Mouse (Mus musculus): ENCODE data around the gene Cep250. TPM values are rescaled to one million over a fixed set of nuclear protein-coding genes. Genes with fewer than 3 reads are reported as not detected.

The Cep250 gene
- polyA plus RNA-seq, 1 experiment, result 13.0 TPM

- peaks cover 13% of the 10 kb centered on the region for H3K36me3 ChIP-seq (ENCODE audit: control insufficient read depth, insufficient read depth)
- no peak overlapping the region for H3ac ChIP-seq (ENCODE audit: control insufficient read depth, insufficient read length)
- no peak for TF ChIP-seq POLR2AphosphoS2 (IDR thresholded peaks at IDR 0.05; ENCODE audit: insufficient read length, low read depth)
- no peak for TF ChIP-seq REST (IDR thresholded peaks at IDR 0.05; ENCODE audit: insufficient read depth, insufficient read length)
- no peak for TF ChIP-seq E2F4 (IDR thresholded peaks at IDR 0.05; ENCODE audit: insufficient read depth)
- TF ChIP-seq USF1 (IDR thresholded peaks at IDR 0.05; ENCODE audit: low read depth), result no peak
- TF ChIP-seq MAX (IDR thresholded peaks at IDR 0.05; ENCODE audit: low read depth), result no peak
- TF ChIP-seq TCF3 (IDR thresholded peaks at IDR 0.05; ENCODE audit: insufficient read length, low read depth), result no peak
- TF ChIP-seq TCF12 (IDR thresholded peaks at IDR 0.05; ENCODE audit: insufficient read depth, poor library complexity, severe bottlenecking), result no peak
- TF ChIP-seq POLR2A (IDR thresholded peaks at IDR 0.05; ENCODE audit: insufficient read length, low read depth), result no peak
- TF ChIP-seq CEBPB (IDR thresholded peaks at IDR 0.05; ENCODE audit: insufficient read depth, poor library complexity, severe bottlenecking), result no peak
- TF ChIP-seq MYOD1 (IDR thresholded peaks at IDR 0.05; ENCODE audit: control insufficient read depth in 1 of 3, insufficient read length in 2 of 3, low read depth in 2 of 3), result no peak
- TF ChIP-seq SRF (IDR thresholded peaks at IDR 0.05; ENCODE audit: control insufficient read depth, insufficient read length, low read depth), result no peak
- no peak for TF ChIP-seq MYOG (IDR thresholded peaks at IDR 0.05; ENCODE audit: control insufficient read depth in 1 of 3, insufficient read depth in 1 of 3, insufficient read length in 2 of 3, low read depth in 2 of 3)
- no peaks in the 10 kb centered on the region for H3K27me3 ChIP-seq (ENCODE audit: control insufficient read depth, insufficient read depth, insufficient read length)
- H3K4me2 ChIP-seq (ENCODE audit: low read depth), result no peak overlapping the region
- no peak overlapping the region for H3K4me3 ChIP-seq
- no peaks in the 10 kb centered on the region for H3K79me2 ChIP-seq (ENCODE audit: control insufficient read depth, insufficient read depth)
Observed at GRCm38 (mm10) chr2:155985776-155986175, 29.5 kb downstream of the Cep250 start.

- no peak for TF ChIP-seq USF1 (IDR thresholded peaks at IDR 0.05; ENCODE audit: low read depth)
- TF ChIP-seq POLR2A (IDR thresholded peaks at IDR 0.05; ENCODE audit: insufficient read length, low read depth), result no peak
- no peak for TF ChIP-seq TCF12 (IDR thresholded peaks at IDR 0.05; ENCODE audit: insufficient read depth, poor library complexity, severe bottlenecking)
- TF ChIP-seq CEBPB (IDR thresholded peaks at IDR 0.05; ENCODE audit: insufficient read depth, poor library complexity, severe bottlenecking), result no peak
- no peak for TF ChIP-seq E2F4 (IDR thresholded peaks at IDR 0.05; ENCODE audit: insufficient read depth)
- TF ChIP-seq MYOG (IDR thresholded peaks at IDR 0.05; ENCODE audit: control insufficient read depth in 1 of 3, insufficient read depth in 1 of 3, insufficient read length in 2 of 3, low read depth in 2 of 3), result no peak
- TF ChIP-seq MYOD1 (IDR thresholded peaks at IDR 0.05; ENCODE audit: control insufficient read depth in 1 of 3, insufficient read length in 2 of 3, low read depth in 2 of 3), result no peak
- no peak for TF ChIP-seq SRF (IDR thresholded peaks at IDR 0.05; ENCODE audit: control insufficient read depth, insufficient read length, low read depth)
- no peak for TF ChIP-seq REST (IDR thresholded peaks at IDR 0.05; ENCODE audit: insufficient read depth, insufficient read length)
- TF ChIP-seq MAX (IDR thresholded peaks at IDR 0.05; ENCODE audit: low read depth), result no peak
- no peak for TF ChIP-seq TCF3 (IDR thresholded peaks at IDR 0.05; ENCODE audit: insufficient read length, low read depth)
- no peak for TF ChIP-seq POLR2AphosphoS2 (IDR thresholded peaks at IDR 0.05; ENCODE audit: insufficient read length, low read depth)
Observed at GRCm38 (mm10) chr2:155987131-155987530, 30.9 kb downstream of the Cep250 start.

GRCm38 (mm10) chr2:155989085-155989484, 32.8 kb downstream of the Cep250 start:
- H3K79me2 ChIP-seq (ENCODE audit: control insufficient read depth, insufficient read depth), result no peaks in the 10 kb centered on the region
- H3K4me3 ChIP-seq, result no peak overlapping the region
- no peak overlapping the region for H3K4me2 ChIP-seq (ENCODE audit: low read depth)
- TF ChIP-seq USF1 (IDR thresholded peaks at IDR 0.05; ENCODE audit: low read depth) (no peak), SRF (IDR thresholded peaks at IDR 0.05; ENCODE audit: control insufficient read depth, insufficient read length, low read depth) (no peak), CEBPB (IDR thresholded peaks at IDR 0.05; ENCODE audit: insufficient read depth, poor library complexity, severe bottlenecking) (no peak), MYOG (IDR thresholded peaks at IDR 0.05; ENCODE audit: control insufficient read depth in 1 of 3, insufficient read depth in 1 of 3, insufficient read length in 2 of 3, low read depth in 2 of 3) (no peak), MAX (IDR thresholded peaks at IDR 0.05; ENCODE audit: low read depth) (no peak), REST (IDR thresholded peaks at IDR 0.05; ENCODE audit: insufficient read depth, insufficient read length) (no peak), TCF12 (IDR thresholded peaks at IDR 0.05; ENCODE audit: insufficient read depth, poor library complexity, severe bottlenecking) (no peak), E2F4 (IDR thresholded peaks at IDR 0.05; ENCODE audit: insufficient read depth) (no peak), POLR2AphosphoS2 (IDR thresholded peaks at IDR 0.05; ENCODE audit: insufficient read length, low read depth) (no peak), TCF3 (IDR thresholded peaks at IDR 0.05; ENCODE audit: insufficient read length, low read depth) (no peak), POLR2A (IDR thresholded peaks at IDR 0.05; ENCODE audit: insufficient read length, low read depth) (no peak), MYOD1 (IDR thresholded peaks at IDR 0.05; ENCODE audit: control insufficient read depth in 1 of 3, insufficient read length in 2 of 3, low read depth in 2 of 3) (no peak)
- H3K36me3 ChIP-seq (ENCODE audit: control insufficient read depth, insufficient read depth), result no peaks in the 10 kb centered on the region
- H3ac ChIP-seq (ENCODE audit: control insufficient read depth, insufficient read length), result no peak overlapping the region
- H3K27me3 ChIP-seq (ENCODE audit: control insufficient read depth, insufficient read depth, insufficient read length), result no peaks in the 10 kb centered on the region

More at GRCm38 (mm10) chr2:155987131-155987530, 30.9 kb downstream of the Cep250 start:
- Histone ChIP-seq H3K4me2 (ENCODE audit: low read depth) (no peak overlapping the region), H3K4me3 (no peak overlapping the region), H3ac (ENCODE audit: control insufficient read depth, insufficient read length) (no peak overlapping the region), H3K79me2 (ENCODE audit: control insufficient read depth, insufficient read depth) (no peaks in the 10 kb centered on the region), H3K27me3 (ENCODE audit: control insufficient read depth, insufficient read depth, insufficient read length) (no peaks in the 10 kb centered on the region), H3K36me3 (ENCODE audit: control insufficient read depth, insufficient read depth) (peaks cover 3% of the 10 kb centered on the region)

- no peak overlapping the region for H3ac ChIP-seq (ENCODE audit: control insufficient read depth, insufficient read length)
- no peaks in the 10 kb centered on the region for H3K79me2 ChIP-seq (ENCODE audit: control insufficient read depth, insufficient read depth)
- no peak overlapping the region for H3K4me3 ChIP-seq
- H3K4me2 ChIP-seq (ENCODE audit: low read depth), result no peak overlapping the region
- H3K27me3 ChIP-seq (ENCODE audit: control insufficient read depth, insufficient read depth, insufficient read length), result no peaks in the 10 kb centered on the region
- TF ChIP-seq MYOG (IDR thresholded peaks at IDR 0.05; ENCODE audit: control insufficient read depth in 1 of 3, insufficient read depth in 1 of 3, insufficient read length in 2 of 3, low read depth in 2 of 3) (no peak), MYOD1 (IDR thresholded peaks at IDR 0.05; ENCODE audit: control insufficient read depth in 1 of 3, insufficient read length in 2 of 3, low read depth in 2 of 3) (no peak), MAX (IDR thresholded peaks at IDR 0.05; ENCODE audit: low read depth) (no peak), USF1 (IDR thresholded peaks at IDR 0.05; ENCODE audit: low read depth) (no peak), CEBPB (IDR thresholded peaks at IDR 0.05; ENCODE audit: insufficient read depth, poor library complexity, severe bottlenecking) (no peak), REST (IDR thresholded peaks at IDR 0.05; ENCODE audit: insufficient read depth, insufficient read length) (no peak)
- H3K36me3 ChIP-seq (ENCODE audit: control insufficient read depth, insufficient read depth), result no peaks in the 10 kb centered on the region
Observed at GRCm38 (mm10) chr2:155991151-155991550, 34.9 kb downstream of the Cep250 start.
